Mouse (Mus musculus): ENCODE measurements at regions not wholly inside any gene's neighbourhood (a gene's known extent, or its start where the extent isn't known, plus 50 kb on each side); places are given as distances from the start of the nearest gene placed in this dataset.

DNA sequence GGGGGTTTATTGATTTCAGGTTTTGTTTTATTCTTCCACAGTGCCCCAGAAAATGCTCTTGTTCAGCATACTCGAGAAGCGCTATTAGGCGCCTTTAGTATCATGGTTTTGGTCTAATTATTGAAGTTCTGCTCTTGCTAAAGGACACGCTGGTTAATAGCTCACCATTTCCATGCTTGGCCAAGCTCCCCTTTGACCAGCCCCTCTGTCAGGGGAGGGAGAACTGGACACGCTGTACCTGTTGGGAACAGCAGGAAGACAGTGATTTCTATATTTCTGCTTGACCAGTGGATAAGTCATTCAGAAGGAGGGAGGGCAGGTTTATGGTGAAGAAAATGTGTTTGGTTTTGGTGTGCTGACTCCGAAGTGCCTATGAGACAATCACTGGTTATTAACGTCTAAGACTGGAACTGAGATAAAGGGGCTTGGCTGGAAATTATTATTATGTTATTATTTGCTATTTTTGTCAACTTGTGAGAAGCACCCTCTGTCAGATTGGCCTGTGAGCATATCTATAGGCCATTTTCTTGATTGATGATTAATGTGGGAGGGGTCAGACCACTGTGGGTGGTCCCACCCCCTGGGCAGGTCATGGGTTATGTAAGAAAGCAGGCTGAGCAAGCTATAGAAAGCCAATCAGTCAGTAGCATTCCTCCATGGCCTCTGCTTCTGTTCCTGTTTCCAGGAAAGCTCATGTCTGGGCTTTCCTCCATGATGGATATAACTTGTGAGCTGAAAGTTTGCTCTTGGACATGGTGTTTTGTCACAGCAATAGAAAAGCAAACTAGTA, 51.2 kb upstream of the Tanc2 start:
- Histone ChIP-seq H3K27me3 (replicated peaks) (no peaks in the 10 kb centered on the region), H3K4me2 (no peak overlapping the region), H3K27ac (ENCODE audit: poor library complexity, severe bottlenecking) (no peak overlapping the region), H3K4me3 (no peak overlapping the region), H3K9ac (no peak overlapping the region), H3K9me3 (replicated peaks) (no peaks in the 10 kb centered on the region), H3K36me3 (no peaks in the 10 kb centered on the region), H3K4me1 (replicated peaks) (peaks cover 12% of the 10 kb centered on the region)
- ATAC-seq (ENCODE audit: insufficient number of reproducible peaks, low FRiP score), result no peak
- WGBS, result 85% methylated on average over 7 of the region's 7 CpGs

DNA sequence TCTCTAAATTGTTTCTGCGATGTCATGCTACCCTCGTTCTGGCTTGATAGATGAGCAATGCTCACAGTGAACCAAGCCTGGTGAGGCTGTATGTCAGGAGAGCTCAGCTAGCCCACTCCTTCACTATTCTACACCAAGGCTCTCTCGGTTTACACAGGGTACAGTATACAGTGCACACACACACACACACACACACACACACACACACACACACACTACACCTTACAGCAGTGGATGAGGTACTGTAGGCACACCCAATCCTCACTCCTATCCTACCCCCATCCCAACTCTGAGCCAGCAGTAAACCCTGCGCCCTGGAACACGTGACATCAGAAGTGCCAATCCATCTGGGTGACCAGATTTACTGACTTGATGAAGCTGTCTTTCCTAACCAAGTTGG, 57.2 kb upstream of the Tanc2 start:
- Histone ChIP-seq H3K4me3 (no peak overlapping the region), H3K9me3 (replicated peaks) (no peaks in the 10 kb centered on the region), H3K4me2 (no peak overlapping the region), H3K36me3 (no peaks in the 10 kb centered on the region), H3K4me1 (replicated peaks) (0 out of 2 replicates have a peak, but pooled peaks cover 4% of the 10 kb centered on the region), H3K27me3 (replicated peaks) (no peaks in the 10 kb centered on the region), H3K27ac (ENCODE audit: poor library complexity, severe bottlenecking) (no peak overlapping the region), H3K9ac (no peak overlapping the region)
- WGBS, result 79% methylated on average over 5 of the region's 5 CpGs
- no peak for ATAC-seq (ENCODE audit: insufficient number of reproducible peaks, low FRiP score)

DNA sequence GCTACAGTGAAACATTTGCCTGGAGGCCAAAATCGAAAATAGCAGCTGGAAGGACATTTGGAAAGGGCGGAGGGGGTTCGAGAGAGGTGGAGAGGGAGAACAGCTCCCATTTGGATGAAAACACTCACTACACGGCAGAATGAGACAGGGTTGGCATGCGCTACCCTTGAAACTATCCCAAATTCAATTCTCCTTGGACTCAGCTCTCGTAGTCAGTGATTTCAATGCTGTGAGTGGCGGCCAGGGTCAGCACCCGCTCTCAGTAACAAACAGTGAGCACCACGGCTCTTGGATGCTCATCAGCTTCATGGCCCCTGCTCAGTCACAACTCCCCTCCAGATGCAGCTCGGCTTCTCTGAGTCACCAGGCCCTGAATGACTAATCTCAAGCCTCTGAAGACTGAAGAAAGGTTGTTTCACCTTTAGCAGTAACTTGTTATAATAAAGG, 59.1 kb upstream of the Tanc2 start:
- no peak overlapping the region for H3K4me2 ChIP-seq
- H3K36me3 ChIP-seq, result no peaks in the 10 kb centered on the region
- no peak overlapping the region for H3K9ac ChIP-seq
- H3K4me1 ChIP-seq (replicated peaks), result peaks cover 16% of the 10 kb centered on the region
- H3K27me3 ChIP-seq (replicated peaks), result no peaks in the 10 kb centered on the region
- whole genome bisulfite sequencing, result 79% methylated on average over 10 of the region's 10 CpGs
- H3K4me3 ChIP-seq, result no peak overlapping the region
- H3K9me3 ChIP-seq (replicated peaks), result no peaks in the 10 kb centered on the region
- ATAC-seq (ENCODE audit: insufficient number of reproducible peaks, low FRiP score), result no peak
- no peak overlapping the region for H3K27ac ChIP-seq (ENCODE audit: poor library complexity, severe bottlenecking)

DNA sequence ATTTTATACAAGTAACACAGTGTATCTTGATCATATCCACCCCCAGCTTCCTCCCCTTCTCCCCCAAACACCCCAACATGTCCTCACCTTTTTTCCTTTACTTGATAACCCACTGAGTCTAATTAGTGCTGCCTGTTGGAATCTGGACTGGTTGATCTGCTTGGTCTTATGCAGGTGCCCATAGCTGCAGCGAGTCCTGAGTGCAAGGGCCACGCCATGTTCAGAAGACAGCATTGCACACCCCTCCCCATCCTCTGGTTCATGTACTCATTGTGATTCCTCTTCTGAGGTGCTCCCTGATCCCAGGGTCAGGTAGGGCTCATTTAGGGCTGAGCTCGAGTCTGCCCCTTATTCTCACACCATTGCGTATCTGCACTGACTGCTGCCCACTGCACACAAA, 63.7 kb upstream of the Tanc2 start:
- no peaks in the 10 kb centered on the region for H3K9me3 ChIP-seq (replicated peaks)
- no peak overlapping the region for H3K9ac ChIP-seq
- H3K36me3 ChIP-seq, result no peaks in the 10 kb centered on the region
- no peaks in the 10 kb centered on the region for H3K27me3 ChIP-seq (replicated peaks)
- H3K4me2 ChIP-seq, result no peak overlapping the region
- 83% methylated on average over 4 of the region's 4 CpGs for WGBS
- no peak overlapping the region for H3K4me3 ChIP-seq
- H3K27ac ChIP-seq (ENCODE audit: poor library complexity, severe bottlenecking), result peak overlapping the region; percentile 35; the same call in 1 of the 2 replicates
- no peak for ATAC-seq (ENCODE audit: insufficient number of reproducible peaks, low FRiP score)
- H3K4me1 ChIP-seq (replicated peaks), result peaks cover 30% of the 10 kb centered on the region

DNA sequence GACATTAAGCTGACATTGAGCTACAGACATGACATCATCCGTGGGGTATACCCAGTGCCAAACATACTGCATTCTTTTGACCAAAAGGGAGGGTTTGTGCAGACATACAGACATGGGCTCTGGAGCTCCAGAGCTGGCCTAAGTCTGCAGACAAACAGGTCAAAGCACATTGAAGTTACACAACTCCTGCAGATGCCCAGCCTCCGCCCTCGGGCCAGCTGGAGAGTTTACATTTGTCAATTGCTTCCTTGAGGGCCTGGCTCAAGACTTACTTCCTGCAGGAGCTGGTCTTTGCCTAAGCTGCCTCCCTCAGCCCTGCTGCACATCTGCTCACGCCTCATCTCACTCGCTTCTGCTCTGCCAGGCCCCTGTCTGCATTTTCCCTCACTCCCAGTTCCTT, 64.2 kb upstream of the Tanc2 start:
- Histone ChIP-seq H3K4me3 (no peak overlapping the region), H3K27ac (ENCODE audit: poor library complexity, severe bottlenecking) (peak overlapping the region; percentile 35; the same call in 1 of the 2 replicates), H3K4me1 (replicated peaks) (peaks cover 30% of the 10 kb centered on the region), H3K27me3 (replicated peaks) (no peaks in the 10 kb centered on the region), H3K9me3 (replicated peaks) (no peaks in the 10 kb centered on the region), H3K4me2 (no peak overlapping the region), H3K9ac (no peak overlapping the region), H3K36me3 (no peaks in the 10 kb centered on the region)
- ATAC-seq (ENCODE audit: insufficient number of reproducible peaks, low FRiP score), result peak; percentile 22; the same call in 1 of the 2 replicates
- WGBS, result 28% methylated on average over 5 of the region's 5 CpGs

DNA sequence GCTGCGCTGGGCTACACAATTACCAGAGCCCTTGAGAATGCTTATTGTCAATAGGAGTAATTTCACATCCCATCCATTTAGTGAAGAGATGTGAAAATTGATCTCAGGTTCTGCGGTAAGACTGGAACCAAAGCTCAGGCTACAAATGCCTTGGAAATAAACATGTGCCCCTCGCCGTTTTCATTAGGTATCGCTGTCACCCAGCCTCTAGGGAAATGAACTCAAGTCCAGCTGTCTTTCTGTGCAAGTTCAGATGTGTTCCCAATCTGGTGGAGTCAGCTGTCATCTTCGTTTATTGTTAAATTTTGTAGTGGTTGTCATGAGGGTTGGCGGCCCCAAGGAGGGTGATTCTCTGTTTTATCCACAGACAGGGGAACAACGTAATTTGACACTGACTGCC, 65.4 kb upstream of the Tanc2 start:
- H3K36me3 ChIP-seq, result no peaks in the 10 kb centered on the region
- no peak overlapping the region for H3K4me2 ChIP-seq
- H3K9me3 ChIP-seq (replicated peaks), result no peaks in the 10 kb centered on the region
- H3K27ac ChIP-seq (ENCODE audit: poor library complexity, severe bottlenecking), result peak overlapping the region; percentile 13; the same call in 1 of the 2 replicates
- H3K27me3 ChIP-seq (replicated peaks), result no peaks in the 10 kb centered on the region
- ATAC-seq (ENCODE audit: insufficient number of reproducible peaks, low FRiP score), result no peak
- whole genome bisulfite sequencing, result 71% methylated on average over 8 of the region's 8 CpGs
- no peak overlapping the region for H3K4me3 ChIP-seq
- H3K9ac ChIP-seq, result no peak overlapping the region
- peaks cover 30% of the 10 kb centered on the region for H3K4me1 ChIP-seq (replicated peaks)

DNA sequence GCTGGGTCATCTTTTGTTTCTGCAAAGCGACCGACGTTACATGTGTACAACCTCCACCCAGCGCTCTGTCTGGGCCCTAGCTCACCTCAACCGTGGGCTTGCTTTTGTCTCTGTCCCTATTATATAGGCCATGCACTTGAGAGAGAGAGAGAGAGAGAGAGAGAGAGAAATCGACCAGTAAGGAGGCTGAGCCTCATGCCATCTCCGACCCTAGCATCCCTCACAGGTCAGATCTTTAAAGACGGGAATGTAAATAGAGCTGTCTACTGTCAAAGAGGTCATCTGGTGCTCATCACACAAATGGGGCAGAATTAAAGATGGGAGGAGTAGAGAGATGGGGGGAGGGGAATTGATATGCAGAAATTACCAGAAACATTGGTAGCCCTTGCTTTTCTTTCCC, 66.0 kb upstream of the Tanc2 start:
- no peak overlapping the region for H3K27ac ChIP-seq (ENCODE audit: poor library complexity, severe bottlenecking)

DNA sequence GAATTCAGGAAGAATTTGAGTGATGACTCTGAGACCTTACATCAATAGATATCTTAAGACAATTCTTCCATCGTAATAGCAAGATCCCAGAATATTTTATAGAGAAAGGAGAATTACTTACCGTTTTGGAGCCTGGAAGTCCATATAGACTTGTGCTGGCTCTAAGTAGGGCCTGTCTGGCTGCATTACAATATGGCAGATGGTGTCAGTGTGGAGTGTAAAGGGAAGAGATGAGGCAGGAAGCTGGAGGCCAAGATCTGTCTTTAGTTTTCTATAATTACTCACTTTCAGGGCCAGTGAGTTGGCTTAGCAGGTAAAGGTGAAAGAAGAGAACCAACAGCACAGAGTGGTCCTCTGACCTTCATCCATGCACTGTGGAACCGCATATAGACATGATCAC, 63.9 kb upstream of the March10 start:
- H3K9ac ChIP-seq, result no peak overlapping the region
- 92% methylated on average over 3 of the region's 3 CpGs for WGBS
- no peaks in the 10 kb centered on the region for H3K27me3 ChIP-seq (replicated peaks)
- peaks cover 11% of the 10 kb centered on the region for H3K4me1 ChIP-seq (replicated peaks)
- no peaks in the 10 kb centered on the region for H3K36me3 ChIP-seq
- no peak overlapping the region for H3K27ac ChIP-seq (ENCODE audit: poor library complexity, severe bottlenecking)
- no peak for ATAC-seq (ENCODE audit: insufficient number of reproducible peaks, low FRiP score)
- H3K4me3 ChIP-seq, result no peak overlapping the region
- no peak overlapping the region for H3K4me2 ChIP-seq
- H3K9me3 ChIP-seq (replicated peaks), result no peaks in the 10 kb centered on the region; the same call in 1 of the 2 replicates

More for the DNA sequence above, 66.0 kb upstream of the Tanc2 start:
- 53% methylated on average over 8 of the region's 8 CpGs for WGBS
- H3K4me3 ChIP-seq, result no peak overlapping the region
- H3K4me2 ChIP-seq, result no peak overlapping the region
- peaks cover 30% of the 10 kb centered on the region for H3K4me1 ChIP-seq (replicated peaks)
- no peak for ATAC-seq (ENCODE audit: insufficient number of reproducible peaks, low FRiP score)
- H3K27me3 ChIP-seq (replicated peaks), result no peaks in the 10 kb centered on the region
- H3K36me3 ChIP-seq, result no peaks in the 10 kb centered on the region
- no peaks in the 10 kb centered on the region for H3K9me3 ChIP-seq (replicated peaks)
- H3K9ac ChIP-seq, result no peak overlapping the region

DNA sequence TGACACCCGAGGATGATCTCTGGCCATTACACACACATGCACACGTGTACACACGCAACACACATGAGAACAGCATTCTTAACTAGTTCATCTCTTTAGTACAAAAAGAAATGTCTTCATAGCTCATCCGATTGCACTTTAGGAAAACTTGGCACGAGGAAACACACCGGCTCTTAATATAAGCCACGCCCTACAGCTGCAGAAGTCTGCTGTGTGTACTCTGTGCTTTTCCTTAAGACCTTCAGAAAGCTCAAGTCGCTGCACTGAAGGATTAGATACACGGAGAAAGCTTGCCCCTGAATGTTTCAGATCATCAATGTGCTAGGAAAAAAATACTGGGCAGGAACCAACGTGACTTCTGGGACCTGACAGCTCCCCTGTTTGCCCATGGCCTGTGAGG, 56.7 kb upstream of the March10 start:
- Histone ChIP-seq H3K36me3 (no peaks in the 10 kb centered on the region), H3K27me3 (replicated peaks) (no peaks in the 10 kb centered on the region), H3K4me1 (replicated peaks) (peaks cover 26% of the 10 kb centered on the region), H3K4me2 (no peak overlapping the region), H3K4me3 (no peak overlapping the region), H3K9me3 (replicated peaks) (no peaks in the 10 kb centered on the region; the same call in 1 of the 2 replicates), H3K27ac (ENCODE audit: poor library complexity, severe bottlenecking) (no peak overlapping the region), H3K9ac (no peak overlapping the region)
- ATAC-seq (ENCODE audit: insufficient number of reproducible peaks, low FRiP score), result no peak
- 82% methylated on average over 10 of the region's 10 CpGs for WGBS

DNA sequence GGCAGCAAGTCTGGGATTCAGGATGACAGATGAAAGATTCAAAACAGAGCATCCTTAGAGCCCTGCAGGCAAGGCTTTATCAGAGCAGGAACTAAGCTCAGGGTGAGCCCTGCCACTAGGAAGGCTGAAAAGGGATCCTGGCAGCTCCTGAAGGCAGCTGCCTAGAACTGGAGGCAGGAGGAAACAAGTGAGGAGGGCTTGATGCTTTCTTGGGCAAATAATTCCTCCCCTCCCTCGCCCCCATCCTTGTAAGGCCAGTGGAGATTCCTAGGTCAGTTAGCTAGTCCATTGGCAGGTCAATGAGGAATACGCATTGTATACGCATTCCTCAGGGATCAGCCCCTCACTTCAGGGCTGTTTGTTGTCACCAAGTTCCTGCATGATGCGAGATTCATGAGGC, 54.1 kb upstream of the March10 start:
- peaks cover 51% of the 10 kb centered on the region for H3K4me1 ChIP-seq (replicated peaks)
- no peak for ATAC-seq (ENCODE audit: insufficient number of reproducible peaks, low FRiP score)

DNA sequence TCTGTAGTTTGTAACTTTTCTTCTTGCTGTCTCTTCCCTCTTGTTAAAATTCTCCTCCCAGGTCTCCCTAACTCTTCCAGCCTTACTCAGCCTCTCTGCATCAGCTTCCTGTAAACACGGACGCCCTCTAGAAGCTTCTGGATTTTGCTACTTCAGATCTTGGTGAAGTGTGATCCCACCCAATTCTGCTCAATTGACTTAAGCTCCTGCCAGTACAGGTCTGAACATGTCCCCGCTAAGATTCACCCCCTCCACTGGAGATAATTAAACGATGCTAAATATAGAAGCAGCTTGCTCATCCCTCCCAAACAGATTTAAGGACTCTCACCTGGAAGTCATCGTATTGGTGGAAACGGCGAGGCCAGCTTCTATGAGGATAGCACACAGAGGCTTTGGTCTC, 53.5 kb upstream of the March10 start:
- Histone ChIP-seq H3K9ac (peak overlapping the region; percentile 6; the same call in 1 of the 2 replicates), H3K36me3 (no peaks in the 10 kb centered on the region), H3K4me1 (replicated peaks) (peaks cover 57% of the 10 kb centered on the region), H3K4me2 (0 out of 2 replicates have a peak overlapping the region, but pooled peaks have one; percentile 10), H3K27me3 (replicated peaks) (no peaks in the 10 kb centered on the region), H3K9me3 (replicated peaks) (no peaks in the 10 kb centered on the region), H3K4me3 (no peak overlapping the region), H3K27ac (ENCODE audit: poor library complexity, severe bottlenecking) (0 out of 2 replicates have a peak overlapping the region, but pooled peaks have one; percentile 32)
- ATAC-seq (ENCODE audit: insufficient number of reproducible peaks, low FRiP score), result no peak
- WGBS, result 29% methylated on average over 7 of the region's 7 CpGs

More for the DNA sequence above, 54.1 kb upstream of the March10 start:
- H3K4me3 ChIP-seq, result no peak overlapping the region
- H3K36me3 ChIP-seq, result no peaks in the 10 kb centered on the region
- H3K9ac ChIP-seq, result peak overlapping the region; percentile 6; the same call in 1 of the 2 replicates
- H3K27me3 ChIP-seq (replicated peaks), result no peaks in the 10 kb centered on the region
- H3K27ac ChIP-seq (ENCODE audit: poor library complexity, severe bottlenecking), result 0 out of 2 replicates have a peak overlapping the region, but pooled peaks have one; percentile 32
- 50% methylated on average over 4 of the region's 4 CpGs for WGBS
- H3K9me3 ChIP-seq (replicated peaks), result no peaks in the 10 kb centered on the region
- H3K4me2 ChIP-seq, result no peak overlapping the region

Data from heart, embryonic 12.5 days (tissue).